Mouse (Mus musculus): Measurements from ENCODE around the gene Oxct1. TPM values are rescaled to one million over a fixed set of nuclear protein-coding genes. Genes with fewer than 3 reads are reported as not detected.

The Oxct1 gene
- polyA plus RNA-seq (2015; fragmentation: Nextera tagmentation; extraction: Ambion mirVana): 175 and 233 TPM in 2 replicates

DNA sequence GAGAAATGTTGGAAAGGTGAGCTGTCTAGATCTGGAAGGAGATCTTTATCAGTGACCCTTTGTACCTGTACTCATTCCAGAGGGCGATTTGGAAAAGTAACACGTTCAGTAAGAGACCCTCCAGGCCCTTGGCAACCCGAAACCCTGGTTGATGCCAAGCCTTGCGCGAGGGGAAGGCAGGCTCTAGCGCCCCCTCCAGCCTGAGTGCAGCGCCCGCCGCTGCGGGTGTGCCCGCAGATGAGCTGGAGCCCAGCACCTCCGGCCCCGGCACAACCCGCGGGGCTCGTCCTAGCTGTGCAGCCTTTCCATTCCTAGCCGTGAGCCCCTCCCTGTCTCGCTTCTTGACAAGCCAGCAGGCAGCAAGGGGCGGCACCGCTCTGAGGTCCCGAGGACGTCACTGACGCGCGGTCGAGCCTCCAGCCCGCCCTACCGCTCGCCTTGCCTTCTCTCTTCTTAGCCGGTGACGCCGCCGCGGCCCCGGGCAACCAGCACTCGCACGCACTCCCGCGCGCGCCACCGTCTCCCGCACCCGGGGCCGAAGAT lies at the start of gene Oxct1:
Gene Oxct1 (plus strand): TSS at position 153 of the 543 bp plus-strand sequence.
- H3K9me3 ChIP-seq: no peaks in the 10 kb centered on the region
- peak within 1 kb of the TSS; percentile 85 for H3K4me2 ChIP-seq (replicated peaks)
- H3K27me3 ChIP-seq (replicated peaks): no peaks in the 10 kb centered on the region
- H3K9ac ChIP-seq: peak within 1 kb of the TSS; percentile 86
- WGBS: under 1% methylated on average over 45 of the region's 45 CpGs
- peak within 1 kb of the TSS; percentile 98 for H3K27ac ChIP-seq
- H3K4me1 ChIP-seq (replicated peaks): peaks cover 9% of the 10 kb centered on the region; the same call in 1 of the 2 replicates
- no peaks in the 10 kb centered on the region for H3K36me3 ChIP-seq
- peak within 1 kb of the TSS; percentile 87 for H3K4me3 ChIP-seq (replicated peaks)
- ATAC-seq: peak; percentile 96

DNA sequence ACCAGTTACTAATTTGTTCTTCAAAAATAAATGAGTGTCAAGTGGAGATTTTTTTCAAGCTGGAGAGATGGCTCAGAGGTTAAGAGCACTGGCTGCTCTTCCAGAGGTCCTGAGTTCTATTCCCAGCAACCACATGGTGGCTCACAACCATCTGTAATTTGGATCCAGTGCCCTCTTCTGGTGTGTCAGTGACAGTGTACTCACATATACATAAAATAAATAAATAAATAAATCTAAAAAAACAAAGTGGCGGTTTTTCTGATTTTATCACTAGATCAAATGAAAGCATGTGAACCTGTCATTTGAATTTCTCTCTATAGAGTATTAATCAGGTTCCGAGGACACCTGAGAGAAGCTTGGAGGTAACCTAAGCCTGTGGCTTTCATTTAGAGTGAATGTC lies 47.9 kb upstream of the Oxct1 start:
- 94% methylated on average over 2 of the region's 2 CpGs for WGBS
- no peak for ATAC-seq
- Histone ChIP-seq H3K27me3 (replicated peaks) (no peaks in the 10 kb centered on the region), H3K9me3 (no peaks in the 10 kb centered on the region), H3K4me2 (replicated peaks) (0 out of 2 replicates have a peak overlapping the region, but pooled peaks have one; percentile 78), H3K9ac (no peak overlapping the region), H3K4me3 (replicated peaks) (no peak overlapping the region), H3K27ac (no peak overlapping the region), H3K4me1 (replicated peaks) (no peaks in the 10 kb centered on the region), H3K36me3 (no peaks in the 10 kb centered on the region)

DNA sequence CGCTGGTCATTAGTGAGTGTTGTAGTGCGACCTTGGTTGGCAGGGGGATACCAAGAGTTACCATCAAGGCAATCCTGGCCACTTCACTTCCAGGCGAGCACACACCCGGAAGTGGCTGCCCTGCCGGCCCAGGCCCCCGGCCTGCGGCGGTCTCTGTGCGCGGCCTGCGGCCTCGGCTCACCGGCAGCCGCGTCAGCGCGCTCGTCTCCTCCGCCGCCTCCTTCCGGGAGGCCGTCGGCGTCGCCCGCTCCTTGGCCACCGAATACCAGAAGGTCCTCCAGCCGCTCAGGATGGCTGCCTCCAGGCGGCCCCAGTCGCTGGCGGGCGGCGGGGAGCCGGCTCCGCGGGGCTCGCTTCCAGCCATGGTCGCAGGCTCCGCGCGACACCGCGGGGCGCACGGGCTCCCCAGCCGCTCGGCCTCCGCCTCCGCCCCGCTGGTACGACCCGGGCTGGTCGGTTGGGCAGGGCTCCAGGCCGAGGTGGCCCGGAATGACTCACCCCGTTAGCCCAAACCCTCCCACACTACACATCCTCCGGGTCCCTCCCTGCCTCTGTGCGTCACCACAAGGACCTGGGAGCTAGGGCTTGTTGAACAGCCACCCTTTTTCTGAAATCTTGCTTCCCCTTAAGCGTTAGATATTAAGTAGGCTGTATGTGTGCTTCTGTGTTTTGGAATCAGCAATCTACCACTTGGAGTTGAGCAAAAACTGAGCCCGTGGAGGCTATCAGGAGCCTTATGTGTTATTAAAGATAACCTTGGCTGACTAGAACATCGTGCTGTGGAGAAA lies 46.9 kb upstream of the Oxct1 start, which contains the start of gene Fbxo4:
Gene Fbxo4 (minus strand): TSS at position 513 of the 788 bp plus-strand sequence.
- Histone ChIP-seq H3K27ac (peak within 1 kb of the TSS; percentile 97), H3K4me2 (replicated peaks) (peak within 1 kb of the TSS; percentile 78), H3K9ac (peak within 1 kb of the TSS; percentile 91), H3K27me3 (replicated peaks) (no peaks in the 10 kb centered on the region), H3K36me3 (0 out of 2 replicates have a peak, but pooled peaks cover 4% of the 10 kb centered on the region), H3K4me3 (replicated peaks) (peak within 1 kb of the TSS; percentile 67), H3K9me3 (no peaks in the 10 kb centered on the region), H3K4me1 (replicated peaks) (no peaks in the 10 kb centered on the region)
- 1% methylated on average over 61 of the region's 61 CpGs for WGBS
- peak; percentile 97 for ATAC-seq

DNA sequence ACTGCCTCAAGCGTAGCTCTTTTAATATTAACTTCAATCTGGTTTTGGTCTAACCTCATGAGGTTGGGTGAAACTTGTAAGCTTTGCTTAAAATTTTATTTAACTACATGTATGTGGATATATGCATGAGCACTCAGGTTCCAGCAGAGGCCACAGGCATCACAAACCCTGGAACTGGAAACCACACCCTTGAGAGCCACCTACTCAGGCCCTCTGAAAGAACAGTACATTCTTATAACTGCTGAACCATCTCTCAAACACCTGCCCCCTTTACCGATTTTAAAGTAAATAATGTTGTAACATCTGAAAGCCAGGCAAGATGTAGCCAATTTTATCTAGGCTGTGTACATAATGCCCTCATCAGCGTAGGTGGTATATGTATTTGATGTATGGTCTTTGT lies 46.3 kb upstream of the Oxct1 start:
- H3K9ac ChIP-seq: no peak overlapping the region
- ATAC-seq: peak; percentile 25
- H3K27me3 ChIP-seq (replicated peaks): no peaks in the 10 kb centered on the region
- H3K4me3 ChIP-seq (replicated peaks): no peak overlapping the region
- WGBS: 67% methylated on average over 3 of the region's 3 CpGs
- peak overlapping the region; percentile 78 for H3K4me2 ChIP-seq (replicated peaks)
- H3K36me3 ChIP-seq: 0 out of 2 replicates have a peak, but pooled peaks cover 4% of the 10 kb centered on the region
- H3K4me1 ChIP-seq (replicated peaks): no peaks in the 10 kb centered on the region
- H3K27ac ChIP-seq: peak overlapping the region; percentile 97
- H3K9me3 ChIP-seq: no peaks in the 10 kb centered on the region

DNA sequence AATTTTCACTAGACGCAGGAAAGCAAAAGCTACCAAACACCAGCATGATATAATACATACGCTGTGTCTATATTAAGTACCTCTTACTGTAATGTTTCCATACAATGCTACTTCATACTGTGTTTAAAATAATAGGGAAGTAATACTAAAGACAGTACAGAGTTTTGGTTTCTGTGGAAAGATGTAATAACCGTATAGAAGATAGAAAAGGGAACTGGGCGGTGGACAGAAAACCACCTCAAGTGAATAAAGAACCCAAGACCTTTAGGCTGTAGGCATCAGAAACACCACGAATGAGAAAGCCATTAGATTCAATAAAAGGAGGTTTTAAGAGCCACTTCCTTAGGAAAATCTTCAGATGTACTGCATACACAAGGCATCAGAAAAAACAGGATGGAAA lies 43.5 kb upstream of the Oxct1 start:
- Histone ChIP-seq H3K36me3 (0 out of 2 replicates have a peak, but pooled peaks cover 10% of the 10 kb centered on the region), H3K4me3 (replicated peaks) (no peak overlapping the region), H3K9ac (no peak overlapping the region), H3K27me3 (replicated peaks) (no peaks in the 10 kb centered on the region), H3K4me1 (replicated peaks) (no peaks in the 10 kb centered on the region), H3K9me3 (no peaks in the 10 kb centered on the region), H3K27ac (no peak overlapping the region), H3K4me2 (replicated peaks) (no peak overlapping the region)
- 89% methylated on average over 5 of the region's 5 CpGs for WGBS
- no peak for ATAC-seq

DNA sequence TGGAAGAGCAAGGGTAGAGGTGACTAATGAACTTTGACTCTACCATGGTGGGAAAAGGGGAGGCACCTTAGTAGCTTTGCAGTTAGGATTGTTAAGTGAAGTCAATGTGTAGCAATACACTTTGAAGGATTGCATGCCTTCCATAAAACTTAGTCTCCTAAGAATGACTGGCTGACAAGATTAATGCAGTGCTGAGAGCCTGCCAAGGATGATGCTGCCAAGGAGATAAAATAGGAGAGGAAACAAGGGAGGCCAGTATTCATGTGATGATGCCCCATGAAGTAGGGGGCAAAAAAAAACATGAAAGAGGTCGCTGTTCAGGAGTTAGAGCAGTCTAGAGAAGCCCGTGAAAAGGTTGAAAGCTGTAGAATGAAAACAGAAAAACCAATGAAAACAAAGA lies 41.3 kb upstream of the Oxct1 start:
- H3K27me3 ChIP-seq (replicated peaks): no peaks in the 10 kb centered on the region
- no peak overlapping the region for H3K4me3 ChIP-seq (replicated peaks)
- no peak overlapping the region for H3K27ac ChIP-seq
- no peak for ATAC-seq
- no peaks in the 10 kb centered on the region for H3K9me3 ChIP-seq
- H3K4me1 ChIP-seq (replicated peaks): no peaks in the 10 kb centered on the region
- H3K36me3 ChIP-seq: 0 out of 2 replicates have a peak, but pooled peaks cover 10% of the 10 kb centered on the region
- no peak overlapping the region for H3K4me2 ChIP-seq (replicated peaks)
- WGBS: 85% methylated on average over 2 of the region's 2 CpGs
- H3K9ac ChIP-seq: no peak overlapping the region

DNA sequence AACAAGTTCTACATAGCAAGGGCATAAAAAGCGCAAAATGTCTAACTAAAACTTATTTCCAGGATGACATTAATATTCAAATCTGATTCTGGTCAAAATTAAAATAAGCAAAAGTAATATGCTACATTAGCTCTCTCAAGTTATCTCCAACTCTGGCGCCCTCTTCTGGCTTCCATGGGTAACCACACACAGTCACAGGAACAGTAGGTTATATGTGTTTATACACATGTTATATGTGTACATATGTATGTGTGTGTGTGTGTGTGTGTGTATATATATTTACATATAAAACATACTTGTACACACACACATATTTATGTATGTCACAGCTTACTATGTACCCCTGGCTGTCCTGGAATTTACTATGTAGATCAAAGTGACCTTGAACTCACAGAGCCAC lies 38.2 kb upstream of the Oxct1 start:
- no peak for ATAC-seq
- 70% methylated on average over 2 of the region's 2 CpGs for WGBS
- Histone ChIP-seq H3K4me2 (replicated peaks) (no peak overlapping the region), H3K4me3 (replicated peaks) (no peak overlapping the region), H3K9ac (no peak overlapping the region), H3K9me3 (no peaks in the 10 kb centered on the region), H3K27ac (no peak overlapping the region), H3K27me3 (replicated peaks) (no peaks in the 10 kb centered on the region), H3K4me1 (replicated peaks) (no peaks in the 10 kb centered on the region), H3K36me3 (peaks cover 22% of the 10 kb centered on the region)

DNA sequence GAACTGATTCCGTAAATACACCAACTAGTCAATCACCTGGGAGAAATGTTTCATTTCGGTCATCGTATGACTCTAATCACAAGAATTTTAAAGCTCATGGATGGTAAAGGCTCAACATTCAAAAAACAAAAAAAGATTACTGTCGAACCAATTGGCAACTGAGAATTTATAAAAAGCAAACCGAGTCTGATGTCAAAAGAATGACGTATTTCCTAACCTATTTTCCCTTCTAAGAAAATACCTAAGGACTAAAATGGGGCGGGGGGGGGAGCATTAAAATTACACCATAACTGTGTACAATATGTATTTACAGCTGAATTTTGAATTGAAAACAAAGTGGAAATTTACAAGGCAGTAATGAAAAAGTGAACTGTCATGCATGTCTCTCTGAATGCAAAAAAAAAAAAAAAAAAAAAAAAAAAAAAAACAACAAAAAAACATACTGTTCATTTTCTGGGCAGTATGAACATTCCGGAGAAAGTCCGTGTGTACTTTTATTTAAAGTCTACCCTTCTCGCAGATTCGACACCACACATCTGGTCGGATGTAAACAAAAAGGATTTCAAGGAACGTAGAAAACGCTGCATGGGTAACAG lies 31.2 kb upstream of the Oxct1 start:
- WGBS: 22% methylated on average over 14 of the region's 14 CpGs
- Histone ChIP-seq H3K4me2 (replicated peaks) (peak overlapping the region; percentile 45), H3K27me3 (replicated peaks) (no peaks in the 10 kb centered on the region), H3K9me3 (no peaks in the 10 kb centered on the region), H3K9ac (peak overlapping the region; percentile 89), H3K27ac (peak overlapping the region; percentile 97), H3K36me3 (peaks cover 12% of the 10 kb centered on the region), H3K4me3 (replicated peaks) (peak overlapping the region; percentile 85), H3K4me1 (replicated peaks) (no peaks in the 10 kb centered on the region; the same call in 1 of the 2 replicates)
- ATAC-seq: no peak

DNA sequence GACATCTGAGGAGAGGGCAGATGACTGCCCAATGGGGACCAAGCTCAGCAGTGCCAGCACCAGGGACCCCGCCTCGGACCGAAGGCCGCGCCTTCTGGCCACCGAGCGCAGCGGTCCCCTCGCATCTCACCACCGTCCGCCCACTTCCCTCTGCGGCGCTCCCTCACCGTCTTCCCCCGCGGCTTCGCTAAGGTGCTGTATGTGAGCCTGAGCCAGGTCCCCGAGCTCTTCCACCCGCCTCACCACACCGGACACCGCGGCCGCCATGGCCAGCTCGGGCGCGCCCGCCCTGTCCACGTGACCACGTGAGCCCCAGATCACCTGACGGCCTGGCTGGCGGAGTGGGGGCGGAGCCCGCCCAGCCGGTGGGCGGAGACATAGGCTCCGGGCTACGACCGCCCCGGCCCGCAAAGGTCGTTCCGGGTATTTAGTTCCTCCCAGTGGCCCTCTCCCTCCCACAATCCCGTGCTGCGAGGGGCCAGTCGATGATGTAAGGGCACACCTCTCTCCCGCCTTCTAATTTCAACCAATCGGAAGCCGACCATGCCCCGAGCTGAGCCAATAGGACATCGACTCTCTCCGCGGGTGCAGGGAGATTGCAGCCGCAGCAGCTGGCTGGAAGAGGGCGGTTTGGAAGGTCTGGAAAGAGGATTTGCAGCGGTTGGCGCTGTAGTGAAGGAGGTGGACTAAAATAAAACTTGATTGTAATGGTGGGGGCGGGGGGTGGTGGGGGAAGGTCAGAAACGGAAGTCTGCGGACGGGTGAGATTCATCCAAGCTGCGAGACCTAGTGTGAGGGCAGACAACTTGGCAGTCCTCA lies 30.5 kb upstream of the Oxct1 start, which contains the start of gene AW549877:
Gene AW549877 (minus strand): TSS at position 297 of the 819 bp plus-strand sequence.
- Histone ChIP-seq H3K9ac (peak within 1 kb of the TSS; percentile 89), H3K9me3 (no peaks in the 10 kb centered on the region), H3K27me3 (replicated peaks) (no peaks in the 10 kb centered on the region), H3K4me2 (replicated peaks) (peak within 1 kb of the TSS; percentile 71), H3K4me1 (replicated peaks) (no peaks in the 10 kb centered on the region; the same call in 1 of the 2 replicates), H3K4me3 (replicated peaks) (peak within 1 kb of the TSS; percentile 85), H3K27ac (peak within 1 kb of the TSS; percentile 97), H3K36me3 (peaks cover 7% of the 10 kb centered on the region; the same call in 1 of the 2 replicates)
- under 1% methylated on average over 61 of the region's 61 CpGs for WGBS
- peak; percentile 100 for ATAC-seq

DNA sequence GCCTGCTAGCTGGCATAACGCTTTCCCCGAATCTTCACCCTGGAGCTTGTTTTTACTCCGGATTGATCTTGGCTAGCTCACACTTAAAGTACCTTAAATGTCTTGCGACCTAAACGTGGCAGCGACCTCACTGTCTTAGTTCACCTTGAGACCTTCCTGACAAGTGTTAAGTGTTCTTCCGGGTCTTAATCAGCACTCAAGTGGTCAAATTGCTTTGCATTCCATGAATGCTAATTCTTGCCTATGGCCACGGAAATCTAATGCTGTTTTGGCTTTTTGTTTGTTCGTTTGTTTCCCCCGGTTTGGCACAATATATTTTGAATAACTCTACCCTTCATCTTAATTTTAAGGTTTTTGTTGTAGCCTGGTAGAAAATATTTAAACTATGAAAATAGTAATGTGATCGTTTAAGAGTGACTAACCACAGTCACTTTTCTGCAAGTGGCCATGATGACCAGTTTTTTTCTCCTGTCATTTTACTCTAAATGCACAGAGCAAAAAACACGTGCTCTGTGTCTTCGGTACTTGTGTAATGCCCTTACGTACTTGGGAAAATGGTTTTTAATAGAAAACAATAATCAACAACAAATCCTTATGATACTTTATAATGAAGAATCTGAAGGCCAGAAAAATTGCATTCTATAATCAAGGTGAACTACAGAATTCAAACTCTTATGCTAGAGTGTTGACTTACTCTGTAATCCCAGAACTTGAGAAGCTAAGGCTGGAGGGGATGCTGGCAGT lies 29.7 kb upstream of the Oxct1 start:
- H3K9me3 ChIP-seq: no peaks in the 10 kb centered on the region
- no peaks in the 10 kb centered on the region for H3K27me3 ChIP-seq (replicated peaks)
- H3K4me1 ChIP-seq (replicated peaks): no peaks in the 10 kb centered on the region; the same call in 1 of the 2 replicates
- ATAC-seq: peak; percentile 38; the same call in 1 of the 2 replicates
- peak overlapping the region; percentile 49 for H3K9ac ChIP-seq
- WGBS: 19% methylated on average over 14 of the region's 14 CpGs
- peak overlapping the region; percentile 71 for H3K4me2 ChIP-seq (replicated peaks)
- H3K4me3 ChIP-seq (replicated peaks): peak overlapping the region; percentile 85
- peak overlapping the region; percentile 91 for H3K27ac ChIP-seq
- peaks cover 7% of the 10 kb centered on the region; the same call in 1 of the 2 replicates for H3K36me3 ChIP-seq

DNA sequence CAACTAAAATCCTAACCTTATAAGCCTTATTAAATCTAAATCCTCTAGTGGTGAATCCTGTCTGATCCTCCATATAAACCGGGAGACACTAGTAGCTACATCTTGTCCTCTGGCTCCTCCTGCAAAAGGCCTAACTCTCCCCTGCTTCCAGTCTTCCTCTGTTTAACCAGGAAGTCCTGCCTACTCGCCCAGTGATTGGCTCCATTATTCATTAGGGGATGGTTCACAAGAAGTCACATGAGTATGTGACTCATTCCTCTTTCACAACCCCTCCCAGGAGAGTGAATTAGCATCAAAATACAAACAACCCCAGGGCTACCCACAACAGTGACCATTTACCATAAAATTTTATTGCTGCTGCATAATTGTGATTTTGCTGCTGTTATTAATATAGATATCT lies 27.0 kb upstream of the Oxct1 start:
- Histone ChIP-seq H3K36me3 (no peaks in the 10 kb centered on the region), H3K4me1 (replicated peaks) (no peaks in the 10 kb centered on the region), H3K27ac (no peak overlapping the region), H3K27me3 (replicated peaks) (no peaks in the 10 kb centered on the region), H3K4me2 (replicated peaks) (no peak overlapping the region), H3K9ac (no peak overlapping the region), H3K9me3 (no peaks in the 10 kb centered on the region), H3K4me3 (replicated peaks) (no peak overlapping the region)
- WGBS: 75% methylated on average over 2 of the region's 2 CpGs
- ATAC-seq: no peak
